Mouse (Mus musculus) adrenal gland, postnatal 10 days (tissue): ENCODE measurements around the gene Naaladl1. TPM values are rescaled to one million over a fixed set of nuclear protein-coding genes. Genes with fewer than 3 reads are reported as not detected.

ENCODE experiments used
- DNase-seq: peaks from one replicate; pipeline ENCODE4 v3.0.0; 2021; ENCODE audit warnings: mixed read lengths
- long read RNA-seq, 2 experiments: library from polyadenylated mRNA; stranded (forward); transcript quantifications; one replicate each; pipeline ENCODE4 v2.0.0; 2021
- total RNA-seq, 2 experiments: library from RNA; stranded (reverse); gene quantifications; 2 replicates each; pipeline ENCODE4 v1.2.3; 2021

The Naaladl1 gene
- under 1 TPM; 0.24 to 0.30 TPM for total RNA-seq
- long read RNA-seq, experiment 1, partial matches to known transcripts: 0 of 1 reads
- long read RNA-seq, experiment 1, other reads (novel, unspliced or antisense): 1 of 1 reads
- long read RNA-seq, experiment 2: 0 reads

GRCm38 (mm10) chr19:6105586-6105985 is at the start of gene Naaladl1:
Gene Naaladl1, plus strand, starts transcription at chr19:6105782.
- no peak for DNase-seq

- no peak for DNase-seq
Observed at GRCm38 (mm10) chr19:6056696-6057095, 48.9 kb upstream of the Naaladl1 start.

GRCm38 (mm10) chr19:6057313-6058096 is 48.1 kb upstream of the Naaladl1 start, which contains the start of the genes Mrpl49 and Fau:
Gene Mrpl49, minus strand, starts transcription at chr19:6057785.
Gene Fau, plus strand, starts transcription at chr19:6057844.
- DNase-seq: peak; percentile 99

- DNase-seq: no peak
Observed at GRCm38 (mm10) chr19:6058513-6058912, 47.1 kb upstream of the Naaladl1 start.

GRCm38 (mm10) chr19:6058966-6059365 is 46.6 kb upstream of the Naaladl1 start:
- no peak for DNase-seq

GRCm38 (mm10) chr19:6061021-6061533 is 44.5 kb upstream of the Naaladl1 start, which contains the start of gene Znhit2:
Gene Znhit2, plus strand, starts transcription at chr19:6061192.
- peak; percentile 95 for DNase-seq

- DNase-seq: peak; percentile 64
Observed at GRCm38 (mm10) chr19:6061641-6062302, 43.8 kb upstream of the Naaladl1 start.

- DNase-seq: no peak
Observed at GRCm38 (mm10) chr19:6062418-6062817, 43.2 kb upstream of the Naaladl1 start.

- no peak for DNase-seq
Observed at GRCm38 (mm10) chr19:6063081-6063480, 42.5 kb upstream of the Naaladl1 start.

- no peak for DNase-seq
Observed at GRCm38 (mm10) chr19:6066571-6066970, 39.0 kb upstream of the Naaladl1 start.

- DNase-seq: peak; percentile 87
Observed at GRCm38 (mm10) chr19:6067011-6067723, 38.4 kb upstream of the Naaladl1 start.

GRCm38 (mm10) chr19:6067724-6068415 is 37.7 kb upstream of the Naaladl1 start, which contains the start of gene Tm7sf2:
Gene Tm7sf2, minus strand, starts transcription at chr19:6068373.
- DNase-seq: peak; percentile 96

GRCm38 (mm10) chr19:6068951-6069350 is 36.6 kb upstream of the Naaladl1 start:
- DNase-seq: no peak

- DNase-seq: no peak
Observed at GRCm38 (mm10) chr19:6069851-6070250, 35.7 kb upstream of the Naaladl1 start.

- no peak for DNase-seq
Observed at GRCm38 (mm10) chr19:6070571-6071250, 34.9 kb upstream of the Naaladl1 start.

GRCm38 (mm10) chr19:6071261-6071660 is 34.3 kb upstream of the Naaladl1 start:
- DNase-seq: no peak

GRCm38 (mm10) chr19:6073889-6074288 is 31.7 kb upstream of the Naaladl1 start:
- no peak for DNase-seq

GRCm38 (mm10) chr19:6076564-6077393 is 28.8 kb upstream of the Naaladl1 start, which contains the start of gene Vps51:
Gene Vps51, minus strand, starts transcription at chr19:6077231.
- DNase-seq: peak; percentile 90

- DNase-seq: no peak
Observed at GRCm38 (mm10) chr19:6079983-6080480, 25.6 kb upstream of the Naaladl1 start, which contains the start of gene Tmem262. Gene Tmem262, plus strand, starts transcription at chr19:6080033.

- DNase-seq: no peak
Observed at GRCm38 (mm10) chr19:6082156-6082555, 23.4 kb upstream of the Naaladl1 start, which contains the start of gene Gm28374. Gene Gm28374, minus strand, starts transcription at chr19:6082256.
